Mouse (Mus musculus) ES-Bruce4 (cell line): ENCODE measurements around the gene Ubr7.

Source experiments
- CTCF ChIP-seq: IDR thresholded peaks from one replicate; pipeline ENCODE4 v1.8.1; 2011; ENCODE audit warnings: low read depth, low read length
- EP300 ChIP-seq: IDR thresholded peaks from 2 replicates; pipeline ENCODE4 v1.6.1; 2011; ENCODE audit warnings: low read depth, low read length; ENCODE audit not compliant: insufficient read depth
- POLR2A ChIP-seq: IDR thresholded peaks from one replicate; pipeline ENCODE4 v1.8.1; 2011; ENCODE audit warnings: low read length; ENCODE audit not compliant: insufficient read depth

DNA sequence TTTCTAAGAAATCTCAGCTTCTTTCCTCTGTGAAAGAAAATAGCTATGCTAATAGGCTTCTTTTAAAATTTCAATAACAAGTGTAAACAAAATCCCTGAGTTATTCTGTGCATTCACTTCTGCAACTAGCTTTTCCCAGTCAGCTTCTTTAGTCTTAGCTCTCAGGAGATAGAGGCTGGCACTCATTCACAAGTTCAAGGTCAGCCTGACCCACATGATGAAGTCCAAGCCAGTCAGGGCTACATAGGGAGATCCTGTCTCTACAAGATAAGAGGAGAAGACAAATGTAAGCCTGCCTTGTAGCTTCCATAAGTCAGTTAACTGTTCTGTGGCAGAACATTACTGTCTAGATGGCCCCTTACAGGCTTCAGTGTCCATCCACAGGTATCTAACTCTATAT lies 5.9 kb downstream of the Ubr7 start:
- TF ChIP-seq POLR2A = no peak
- no peak for TF ChIP-seq CTCF
- no peak for TF ChIP-seq EP300
